Mouse (Mus musculus): ENCODE results near the gene Tmem107.

GRCm38 (mm10) chr11:69071262-69071661, 656 bp downstream of the Tmem107 start:
- TF ChIP-seq CTCF (IDR thresholded peaks at IDR 0.05; ENCODE audit: extremely low read depth, insufficient read depth, insufficient read length, insufficient replicate concordance) = no peak
- no peak for TF ChIP-seq POLR2A (IDR thresholded peaks at IDR 0.05; ENCODE audit: low read depth, low read length)

Measured in spleen, adult 2 months (tissue).